Mouse (Mus musculus) thymus, adult 2 months (tissue): ENCODE results near the gene Sh3d21. TPM values are rescaled to one million over a fixed set of nuclear protein-coding genes. Genes with fewer than 3 reads are reported as not detected.

Experiments
- DNase-seq: peaks from one replicate; pipeline ENCODE4 v3.0.0; 2021
- H3K27ac ChIP-seq: fragments of 200-500 bp; 2 replicates; pipeline ENCODE4 v1.5.1; 2012; ENCODE audit warnings: low read length, control low read depth; ENCODE audit not compliant: control insufficient read depth, insufficient read depth
- H3K27me3 ChIP-seq: fragments of 200-500 bp; 2 replicates; pipeline ENCODE4 v1.6.1; 2012; ENCODE audit warnings: mild to moderate bottlenecking, low read length, moderate library complexity, mixed read lengths; ENCODE audit not compliant: control insufficient read depth, insufficient read depth
- H3K36me3 ChIP-seq: fragments of 200-500 bp; 2 replicates; pipeline ENCODE4 v1.6.1; 2012; ENCODE audit warnings: mild to moderate bottlenecking, low read length, moderate library complexity; ENCODE audit not compliant: control insufficient read depth, insufficient read depth
- H3K4me1 ChIP-seq: fragments of 200-500 bp; replicated peaks from 2 replicates; pipeline ENCODE4 v1.6.1; 2012; ENCODE audit warnings: low read length; ENCODE audit not compliant: control insufficient read depth, insufficient read depth
- H3K4me3 ChIP-seq: fragments of 200-500 bp; 2 replicates; pipeline ENCODE4 v1.5.1; 2012; ENCODE audit warnings: mild to moderate bottlenecking, low read length, control low read depth, moderate library complexity; ENCODE audit not compliant: control insufficient read depth, insufficient read depth
- CTCF ChIP-seq: fragments of 200-500 bp; IDR thresholded peaks from 2 replicates; pipeline ENCODE4 v1.5.1; 2012; ENCODE audit warnings: mild to moderate bottlenecking, control low read depth, low read length, moderate library complexity, borderline replicate concordance; ENCODE audit not compliant: control insufficient read depth, poor library complexity, insufficient read depth; ENCODE audit errors: extremely low read depth
- POLR2A ChIP-seq: fragments of 200-500 bp; IDR thresholded peaks from 2 replicates; pipeline ENCODE4 v1.6.1; 2012; ENCODE audit warnings: mild to moderate bottlenecking, low read length, control low read depth, moderate library complexity; ENCODE audit not compliant: control insufficient read depth, poor library complexity, insufficient read depth; ENCODE audit errors: extremely low read depth
- WGBS: fragments of 180-500 bp; shearing (Covaris S2); methylation state at CpG from one replicate; pipeline ENCODE4 v1.1.7; 2018; 5-methylcytosine and 5-hydroxymethylcytosine counted together
- polyA plus RNA-seq: library from polyadenylated mRNA; depleted of rRNA; stranded (reverse); fragments of >200 nt; gene quantifications from 2 replicates; pipeline ENCODE4 v1.2.3, GENCODE M21; 2012

Gene Sh3d21
- polyA plus RNA-seq, 1 experiment, result 1.2 TPM

GRCm38 (mm10) chr4:126115411-126115810 is 47.9 kb downstream of the Sh3d21 start:
- no peak for DNase-seq
- Histone ChIP-seq H3K4me1 (peaks cover 9% of the 10 kb centered on the region), H3K4me3 (no peak overlapping the region), H3K27ac (no peak overlapping the region), H3K36me3 (no peaks in the 10 kb centered on the region), H3K27me3 (no peaks in the 10 kb centered on the region)
- TF ChIP-seq CTCF (no peak), POLR2A (no peak)
- whole genome bisulfite sequencing, result 97% methylated on average over 9 of the region's 9 CpGs

GRCm38 (mm10) chr4:126113943-126114342 is 49.3 kb downstream of the Sh3d21 start:
- DNase-seq, result peak; percentile 72
- H3K27me3 ChIP-seq, result no peaks in the 10 kb centered on the region
- no peak overlapping the region for H3K27ac ChIP-seq
- peaks cover 19% of the 10 kb centered on the region for H3K4me1 ChIP-seq
- WGBS, result 24% methylated on average over 6 of the region's 6 CpGs
- H3K36me3 ChIP-seq, result no peaks in the 10 kb centered on the region
- TF ChIP-seq POLR2A (no peak), CTCF (0 out of 2 replicates have a peak, but pooled peaks have one; percentile 50)
- no peak overlapping the region for H3K4me3 ChIP-seq

GRCm38 (mm10) chr4:126113243-126113642 is 50.0 kb downstream of the Sh3d21 start:
- H3K36me3 ChIP-seq, result no peaks in the 10 kb centered on the region
- 86% methylated on average over 4 of the region's 4 CpGs for WGBS
- H3K27ac ChIP-seq, result no peak overlapping the region
- H3K27me3 ChIP-seq, result no peaks in the 10 kb centered on the region
- no peak for DNase-seq
- peaks cover 19% of the 10 kb centered on the region for H3K4me1 ChIP-seq
- H3K4me3 ChIP-seq, result no peak overlapping the region
- TF ChIP-seq POLR2A, result no peak
- TF ChIP-seq CTCF, result no peak

GRCm38 (mm10) chr4:126111153-126111549 is 52.1 kb downstream of the Sh3d21 start:
- no peak for TF ChIP-seq POLR2A
- no peak for TF ChIP-seq CTCF
- peaks cover 19% of the 10 kb centered on the region for H3K4me1 ChIP-seq
- WGBS, result 13% methylated on average over 7 of the region's 7 CpGs
- DNase-seq, result no peak
- no peaks in the 10 kb centered on the region for H3K27me3 ChIP-seq
- peak overlapping the region; percentile 88 for H3K27ac ChIP-seq
- H3K4me3 ChIP-seq, result no peak overlapping the region
- H3K36me3 ChIP-seq, result no peaks in the 10 kb centered on the region

- no peaks in the 10 kb centered on the region for H3K36me3 ChIP-seq
- H3K4me3 ChIP-seq, result no peak overlapping the region
- H3K4me1 ChIP-seq, result peaks cover 19% of the 10 kb centered on the region
- 5% methylated on average over 12 of the region's 12 CpGs for WGBS
- TF ChIP-seq CTCF (no peak), POLR2A (peak; percentile 21; the same call in 1 of the 2 replicates)
- DNase-seq, result peak; percentile 84
- no peaks in the 10 kb centered on the region for H3K27me3 ChIP-seq
- peak overlapping the region; percentile 91 for H3K27ac ChIP-seq
Observed at GRCm38 (mm10) chr4:126110374-126111152, 52.7 kb downstream of the Sh3d21 start.

- H3K4me1 ChIP-seq, result peaks cover 19% of the 10 kb centered on the region
- DNase-seq, result no peak
- peak overlapping the region; percentile 91 for H3K27ac ChIP-seq
- no peaks in the 10 kb centered on the region for H3K27me3 ChIP-seq
- TF ChIP-seq POLR2A (no peak), CTCF (no peak)
- H3K36me3 ChIP-seq, result no peaks in the 10 kb centered on the region
- 60% methylated on average over 10 of the region's 10 CpGs for WGBS
- no peak overlapping the region for H3K4me3 ChIP-seq
Observed at GRCm38 (mm10) chr4:126109613-126110373, 53.5 kb downstream of the Sh3d21 start.
